Mouse (Mus musculus): ENCODE measurements around the gene Mtf2. TPM values are rescaled to one million over a fixed set of nuclear protein-coding genes. Genes with fewer than 3 reads are reported as not detected.
A peak's percentile ranks its signal among the peaks of the same experiment; 100 is the strongest.
"Not testable (repeated sequence)": the region's sequence is repeated elsewhere in the genome, so short reads cannot be mapped to it uniquely, and the experiment has no call there.

The Mtf2 gene
- polyA plus RNA-seq, 1 experiment from 2014 or later: 113 TPM

DNA sequence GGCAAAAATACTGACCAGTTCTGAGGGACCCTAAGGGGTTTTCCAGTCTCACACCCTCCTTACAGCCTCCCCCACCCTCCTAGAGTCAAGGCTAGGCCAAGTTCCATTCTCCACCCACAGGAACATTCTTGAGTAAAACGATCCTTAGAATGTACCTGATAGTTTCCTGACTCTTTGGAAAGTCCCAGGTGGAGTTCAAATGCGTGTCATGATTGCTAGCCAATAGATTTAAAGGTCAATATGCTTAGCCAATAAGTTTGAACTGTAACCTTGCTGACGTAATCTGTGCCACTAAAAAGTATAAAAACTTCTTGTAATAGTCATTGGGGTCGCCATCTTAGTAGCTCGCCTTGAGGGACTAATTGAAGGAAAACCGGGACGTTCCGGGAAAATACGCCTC is 5.1 kb upstream of the Mtf2 start:
- H3K27me3 ChIP-seq (ENCODE audit: control insufficient read depth, insufficient read depth, low read length): no peaks in the 10 kb centered on the region
- H3K36me3 ChIP-seq (ENCODE audit: control insufficient read depth, insufficient read depth, low read length): no peaks in the 10 kb centered on the region
- H3K4me2 ChIP-seq (ENCODE audit: low read length): no peak overlapping the region
- 95% methylated on average over 9 of the region's 9 CpGs for WGBS
- H3K9me3 ChIP-seq (ENCODE audit: control insufficient read depth, low read length): no peaks in the 10 kb centered on the region
- ATAC-seq (ENCODE audit: low FRiP score, low TSS enrichment) (no peak), DNase-seq (no peak)
- no peaks in the 10 kb centered on the region for H3K4me1 ChIP-seq (ENCODE audit: control insufficient read depth, insufficient read depth, low read length)
- no peak overlapping the region for H3K27ac ChIP-seq (replicated peaks; ENCODE audit: low read depth, low read length)
- no peak overlapping the region for H3K9ac ChIP-seq (replicated peaks; ENCODE audit: low read length)
- H3K4me3 ChIP-seq (replicated peaks; ENCODE audit: low read depth, low read length): no peak overlapping the region

DNA sequence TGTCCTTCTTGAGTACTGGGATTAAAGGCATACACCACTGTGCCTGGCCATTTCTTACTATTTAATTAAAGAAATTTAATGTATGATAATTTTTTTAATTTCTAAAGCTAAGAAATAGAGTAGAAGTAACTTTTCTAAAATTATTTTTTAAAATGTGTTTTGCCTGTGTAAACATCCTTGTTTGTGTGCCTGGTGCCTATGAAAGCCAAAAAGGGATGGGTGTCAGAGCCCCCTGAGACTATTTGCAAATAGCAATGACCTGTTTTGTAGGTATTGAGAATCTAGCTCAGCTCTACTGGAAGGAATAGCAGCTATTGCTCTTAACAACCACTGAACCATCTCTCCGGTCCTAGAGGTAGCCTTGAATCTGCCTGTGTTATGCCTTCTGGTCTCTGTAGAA is 6.8 kb downstream of the Mtf2 start:
- WGBS: 93% methylated on average over 1 of the region's 1 CpGs
- Histone ChIP-seq H3K27me3 (ENCODE audit: control insufficient read depth, insufficient read depth, low read length) (no peaks in the 10 kb centered on the region), H3K36me3 (ENCODE audit: control insufficient read depth, insufficient read depth, low read length) (peaks cover 43% of the 10 kb centered on the region), H3K9ac (replicated peaks; ENCODE audit: low read length) (no peak overlapping the region), H3K4me1 (ENCODE audit: control insufficient read depth, insufficient read depth, low read length) (peaks cover 9% of the 10 kb centered on the region), H3K27ac (replicated peaks; ENCODE audit: low read depth, low read length) (no peak overlapping the region), H3K4me3 (replicated peaks; ENCODE audit: low read depth, low read length) (no peak overlapping the region), H3K9me3 (ENCODE audit: control insufficient read depth, low read length) (no peaks in the 10 kb centered on the region), H3K4me2 (ENCODE audit: low read length) (no peak overlapping the region)
- DNase-seq (no peak), ATAC-seq (ENCODE audit: low FRiP score, low TSS enrichment) (no peak)

DNA sequence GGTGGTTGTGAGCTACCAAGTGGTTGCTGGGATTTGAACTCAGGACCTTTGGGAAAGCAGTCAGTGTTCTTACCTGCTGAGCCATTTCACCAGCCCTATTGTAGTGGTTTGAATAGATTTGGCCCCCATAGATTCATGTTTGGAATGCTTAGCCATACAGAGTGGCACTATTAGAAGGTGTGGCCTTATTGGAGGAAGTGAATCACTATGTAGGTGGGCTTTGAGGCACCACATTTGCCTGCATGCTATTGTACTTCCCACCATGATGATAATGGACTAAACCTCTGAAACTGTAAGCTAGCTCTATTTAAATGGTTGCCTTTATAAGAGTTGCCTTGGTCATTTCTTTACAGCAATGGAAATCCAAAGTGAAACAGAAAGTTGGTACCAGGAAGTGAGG is 10.8 kb downstream of the Mtf2 start:
- H3K27me3 ChIP-seq (ENCODE audit: control insufficient read depth, insufficient read depth, low read length): no peaks in the 10 kb centered on the region
- no peaks in the 10 kb centered on the region for H3K4me1 ChIP-seq (ENCODE audit: control insufficient read depth, insufficient read depth, low read length)
- peaks cover 29% of the 10 kb centered on the region for H3K36me3 ChIP-seq (ENCODE audit: control insufficient read depth, insufficient read depth, low read length)

DNA sequence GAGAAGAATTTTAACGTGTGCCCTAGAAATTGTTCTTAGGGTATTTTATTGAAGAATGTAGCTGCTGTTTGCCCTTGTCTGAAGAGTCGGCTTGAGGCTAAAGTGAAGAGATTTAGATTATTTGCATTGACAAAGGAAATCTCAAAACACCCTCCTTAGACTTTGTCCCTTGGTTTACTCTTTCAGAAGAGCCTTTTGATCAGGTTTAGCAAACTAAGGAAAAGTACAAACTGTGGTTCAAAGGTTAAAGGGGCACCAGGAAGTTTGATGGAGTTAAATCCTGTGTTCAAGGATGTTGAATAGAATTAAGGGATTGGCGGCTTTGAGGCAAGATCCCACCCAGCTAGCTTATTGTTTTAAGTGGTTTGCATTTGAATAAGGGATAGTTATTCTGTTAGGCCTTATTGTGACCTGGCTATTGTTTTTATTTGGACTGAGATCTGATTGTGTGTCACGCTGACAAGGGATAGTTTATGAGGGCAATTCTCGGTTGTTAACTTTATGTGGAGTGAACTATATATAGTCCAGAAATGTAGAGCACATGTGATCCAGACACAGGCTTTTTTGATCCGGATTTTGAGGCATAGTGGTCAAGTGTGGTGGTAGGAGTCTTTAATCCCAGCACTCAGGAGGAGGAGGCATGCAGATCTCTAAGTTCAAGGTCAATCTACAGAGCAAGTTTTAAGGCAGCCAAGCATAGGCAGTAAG is 11.5 kb downstream of the Mtf2 start:
- Histone ChIP-seq H3K4me2 (ENCODE audit: low read length) (no peak overlapping the region), H3K36me3 (ENCODE audit: control insufficient read depth, insufficient read depth, low read length) (peaks cover 32% of the 10 kb centered on the region), H3K9ac (replicated peaks; ENCODE audit: low read length) (no peak overlapping the region), H3K4me1 (ENCODE audit: control insufficient read depth, insufficient read depth, low read length) (no peaks in the 10 kb centered on the region), H3K27me3 (ENCODE audit: control insufficient read depth, insufficient read depth, low read length) (no peaks in the 10 kb centered on the region), H3K27ac (replicated peaks; ENCODE audit: low read depth, low read length) (no peak overlapping the region), H3K9me3 (ENCODE audit: control insufficient read depth, low read length) (no peaks in the 10 kb centered on the region), H3K4me3 (replicated peaks; ENCODE audit: low read depth, low read length) (no peak overlapping the region)
- no peak for ATAC-seq (ENCODE audit: low FRiP score, low TSS enrichment)
- DNase-seq: no peak
- WGBS: 53% methylated on average over 6 of the region's 6 CpGs

More for the DNA sequence above, 10.8 kb downstream of the Mtf2 start:
- H3K9me3 ChIP-seq (ENCODE audit: control insufficient read depth, low read length): no peaks in the 10 kb centered on the region
- H3K9ac ChIP-seq (replicated peaks; ENCODE audit: low read length): no peak overlapping the region
- ATAC-seq (ENCODE audit: low FRiP score, low TSS enrichment): no peak
- no peak overlapping the region for H3K4me3 ChIP-seq (replicated peaks; ENCODE audit: low read depth, low read length)
- no peak overlapping the region for H3K27ac ChIP-seq (replicated peaks; ENCODE audit: low read depth, low read length)
- H3K4me2 ChIP-seq (ENCODE audit: low read length): no peak overlapping the region
- no peak for DNase-seq

DNA sequence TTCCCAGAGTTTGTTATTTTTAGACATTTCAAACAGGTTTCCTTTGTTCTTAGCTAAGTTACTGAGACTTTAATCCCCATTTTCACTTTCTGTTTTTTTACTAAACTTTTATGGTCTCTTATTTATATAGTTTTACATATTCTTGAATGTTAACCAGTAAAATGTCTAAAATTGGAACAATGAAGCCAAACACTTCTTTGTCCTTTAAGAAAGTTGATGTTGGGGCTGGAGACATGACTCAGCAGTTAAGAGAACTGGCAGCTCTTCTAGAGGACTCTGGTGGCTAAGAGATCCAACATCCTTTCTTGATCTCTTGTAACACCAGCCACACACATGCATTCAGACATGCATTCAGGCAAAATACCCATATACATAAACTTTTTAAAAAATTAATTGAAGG is 14.1 kb downstream of the Mtf2 start:
- Histone ChIP-seq H3K4me3 (replicated peaks; ENCODE audit: low read depth, low read length) (no peak overlapping the region), H3K9ac (replicated peaks; ENCODE audit: low read length) (no peak overlapping the region), H3K4me2 (ENCODE audit: low read length) (no peak overlapping the region), H3K36me3 (ENCODE audit: control insufficient read depth, insufficient read depth, low read length) (peaks cover 40% of the 10 kb centered on the region), H3K27me3 (ENCODE audit: control insufficient read depth, insufficient read depth, low read length) (no peaks in the 10 kb centered on the region), H3K27ac (replicated peaks; ENCODE audit: low read depth, low read length) (no peak overlapping the region), H3K4me1 (ENCODE audit: control insufficient read depth, insufficient read depth, low read length) (no peaks in the 10 kb centered on the region), H3K9me3 (ENCODE audit: control insufficient read depth, low read length) (no peaks in the 10 kb centered on the region)
- ATAC-seq (ENCODE audit: low FRiP score, low TSS enrichment) (no peak), DNase-seq (no peak)

DNA sequence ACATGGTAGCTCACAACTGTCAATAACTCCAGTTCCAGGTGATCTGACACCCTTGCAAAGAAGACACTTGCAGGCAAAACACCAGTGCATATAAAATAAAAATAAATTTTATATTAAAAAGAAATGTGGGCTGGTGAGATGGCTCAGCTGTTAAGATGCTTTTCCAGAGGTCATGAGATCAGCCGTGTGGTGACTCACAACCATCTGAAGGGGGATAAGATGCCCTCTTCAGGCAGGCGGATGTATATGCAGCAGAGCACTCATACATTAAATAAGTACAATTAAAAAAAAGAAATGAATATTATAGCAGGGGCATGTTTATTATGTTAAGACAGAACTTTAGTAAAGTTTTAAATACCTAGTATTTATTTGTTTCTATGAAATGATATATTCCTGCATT is 16.9 kb downstream of the Mtf2 start:
- DNase-seq (peak; percentile 31), ATAC-seq (ENCODE audit: low FRiP score, low TSS enrichment) (no peak)
- Histone ChIP-seq H3K9ac (replicated peaks; ENCODE audit: low read length) (no peak overlapping the region), H3K4me2 (ENCODE audit: low read length) (no peak overlapping the region), H3K27me3 (ENCODE audit: control insufficient read depth, insufficient read depth, low read length) (no peaks in the 10 kb centered on the region), H3K4me3 (replicated peaks; ENCODE audit: low read depth, low read length) (no peak overlapping the region), H3K36me3 (ENCODE audit: control insufficient read depth, insufficient read depth, low read length) (peaks cover 48% of the 10 kb centered on the region), H3K9me3 (ENCODE audit: control insufficient read depth, low read length) (no peaks in the 10 kb centered on the region), H3K4me1 (ENCODE audit: control insufficient read depth, insufficient read depth, low read length) (no peaks in the 10 kb centered on the region), H3K27ac (replicated peaks; ENCODE audit: low read depth, low read length) (no peak overlapping the region)
- WGBS: 42% methylated on average over 2 of the region's 2 CpGs

DNA sequence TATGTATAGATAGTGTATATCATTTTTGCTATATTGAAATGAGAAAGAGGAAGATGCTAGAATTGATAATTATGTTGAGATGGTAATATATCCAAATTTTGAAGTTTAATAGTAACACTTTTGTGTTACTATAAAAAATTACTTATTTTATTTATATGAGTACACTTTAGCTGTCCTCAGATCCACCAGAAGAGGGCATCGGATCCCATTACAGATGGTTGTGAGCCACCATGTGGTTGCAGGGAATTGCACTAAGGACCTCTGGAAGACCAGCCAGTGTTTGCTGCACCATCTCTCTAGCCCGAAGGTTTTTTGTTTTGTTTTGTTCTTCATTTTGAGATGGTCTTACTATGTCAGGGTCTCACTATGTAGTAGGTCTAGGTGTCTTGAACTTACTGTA is 20.0 kb downstream of the Mtf2 start:
- no peak for DNase-seq
- H3K4me1 ChIP-seq (ENCODE audit: control insufficient read depth, insufficient read depth, low read length): no peaks in the 10 kb centered on the region
- no peak overlapping the region for H3K4me3 ChIP-seq (replicated peaks; ENCODE audit: low read depth, low read length)
- 95% methylated on average over 2 of the region's 2 CpGs for WGBS
- no peak for ATAC-seq (ENCODE audit: low FRiP score, low TSS enrichment)
- no peaks in the 10 kb centered on the region for H3K27me3 ChIP-seq (ENCODE audit: control insufficient read depth, insufficient read depth, low read length)
- no peak overlapping the region for H3K27ac ChIP-seq (replicated peaks; ENCODE audit: low read depth, low read length)
- H3K9ac ChIP-seq (replicated peaks; ENCODE audit: low read length): no peak overlapping the region
- H3K36me3 ChIP-seq (ENCODE audit: control insufficient read depth, insufficient read depth, low read length): peaks cover 61% of the 10 kb centered on the region
- H3K4me2 ChIP-seq (ENCODE audit: low read length): no peak overlapping the region
- H3K9me3 ChIP-seq (ENCODE audit: control insufficient read depth, low read length): no peaks in the 10 kb centered on the region

DNA sequence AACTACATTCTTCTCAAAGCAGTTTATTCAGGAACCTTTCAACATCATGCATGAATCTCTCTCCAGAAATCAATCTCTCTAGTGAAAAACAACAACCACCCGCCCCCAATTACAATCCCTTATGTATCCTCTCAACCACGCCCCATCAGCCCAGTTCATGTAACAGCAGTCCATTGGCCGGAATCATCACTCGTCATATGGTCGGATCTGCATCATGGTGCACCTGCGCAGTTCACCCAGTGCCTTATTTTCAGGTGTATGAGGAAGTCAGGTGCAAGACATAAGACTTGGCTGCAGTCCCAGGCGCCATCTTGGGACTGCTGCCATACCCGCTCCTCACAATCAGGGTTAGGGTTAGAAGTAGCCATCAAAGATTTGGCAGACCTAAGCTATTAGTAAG is 27.3 kb downstream of the Mtf2 start:
- H3K9ac ChIP-seq (replicated peaks; ENCODE audit: low read length); H3K27ac ChIP-seq (replicated peaks; ENCODE audit: low read depth, low read length); DNase-seq; H3K4me1 ChIP-seq (ENCODE audit: control insufficient read depth, insufficient read depth, low read length); H3K4me2 ChIP-seq (ENCODE audit: low read length); H3K4me3 ChIP-seq (replicated peaks; ENCODE audit: low read depth, low read length); H3K9me3 ChIP-seq (ENCODE audit: control insufficient read depth, low read length); H3K27me3 ChIP-seq (ENCODE audit: control insufficient read depth, insufficient read depth, low read length); ATAC-seq (ENCODE audit: low FRiP score, low TSS enrichment): not testable (repeated sequence)
- H3K36me3 ChIP-seq (ENCODE audit: control insufficient read depth, insufficient read depth, low read length): peaks cover 65% of the 10 kb centered on the region
- WGBS: 99% methylated on average over 8 of the region's 8 CpGs

DNA sequence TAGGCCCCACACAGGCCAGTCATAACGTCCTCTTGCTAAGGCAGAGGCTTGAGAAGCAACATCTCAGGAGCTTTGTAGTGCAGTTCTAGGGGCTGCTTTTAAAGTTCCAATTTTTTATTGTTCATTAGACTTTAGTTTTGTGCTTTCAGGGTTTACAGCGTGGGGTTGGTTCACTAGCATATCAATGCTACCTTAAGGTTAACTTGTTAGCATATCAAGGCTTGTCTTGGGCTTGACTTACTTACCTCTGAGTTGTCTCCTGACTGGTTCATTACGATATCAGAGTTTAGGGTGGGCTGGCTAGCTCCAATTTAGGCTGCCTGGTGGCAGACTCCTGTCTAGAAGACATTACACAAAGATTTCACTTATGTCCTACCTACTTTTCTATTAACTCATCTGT is 32.2 kb downstream of the Mtf2 start:
- WGBS: 91% methylated on average over 3 of the region's 3 CpGs
- Histone ChIP-seq H3K9ac (replicated peaks; ENCODE audit: low read length) (no peak overlapping the region), H3K27me3 (ENCODE audit: control insufficient read depth, insufficient read depth, low read length) (no peaks in the 10 kb centered on the region), H3K4me1 (ENCODE audit: control insufficient read depth, insufficient read depth, low read length) (no peaks in the 10 kb centered on the region), H3K4me3 (replicated peaks; ENCODE audit: low read depth, low read length) (no peak overlapping the region), H3K9me3 (ENCODE audit: control insufficient read depth, low read length) (no peaks in the 10 kb centered on the region), H3K4me2 (ENCODE audit: low read length) (no peak overlapping the region), H3K36me3 (ENCODE audit: control insufficient read depth, insufficient read depth, low read length) (peaks cover 71% of the 10 kb centered on the region), H3K27ac (replicated peaks; ENCODE audit: low read depth, low read length) (no peak overlapping the region)
- ATAC-seq (ENCODE audit: low FRiP score, low TSS enrichment) (no peak), DNase-seq (no peak)

Data from midbrain, embryonic 14.5 days (tissue).